Mouse (Mus musculus) midbrain, postnatal 0 days (tissue): ENCODE measurements around the gene Serpina3n. TPM values are rescaled to one million over a fixed set of nuclear protein-coding genes. Genes with fewer than 3 reads are reported as not detected.

Source experiments
- ATAC-seq: fragments of 200-750 bp; cut with Nextera tagmentation; 2 replicates; pipeline ENCODE4 v1.8.0; 2017; ENCODE audit warnings: moderate number of reproducible peaks, mild to moderate bottlenecking, moderate TSS enrichment, moderate library complexity; ENCODE audit not compliant: low FRiP score
- DNase-seq: peaks from one replicate; pipeline ENCODE4 v3.0.0-alpha.2; 2015; ENCODE audit warnings: low spot score
- H3K27ac ChIP-seq: fragments of 300-500 bp; sonication (generic); 2 replicates; pipeline ENCODE4 v1.5.1; 2014; ENCODE audit warnings: low read depth, mild to moderate bottlenecking, low read length, mixed read lengths
- H3K27me3 ChIP-seq: fragments of 300-500 bp; sonication (generic); 2 replicates; pipeline ENCODE4 v1.6.1; 2014; ENCODE audit warnings: low read length, control low read depth, mixed read lengths; ENCODE audit not compliant: insufficient read depth
- H3K36me3 ChIP-seq: fragments of 300-500 bp; sonication (generic); 2 replicates; pipeline ENCODE4 v1.6.1; 2014; ENCODE audit warnings: low read length, control low read depth, mixed read lengths; ENCODE audit not compliant: insufficient read depth
- H3K4me1 ChIP-seq: fragments of 300-500 bp; sonication (generic); 2 replicates; pipeline ENCODE4 v1.6.1; 2014; ENCODE audit warnings: mild to moderate bottlenecking, control low read depth, antibody characterized with exemption, low read length, mixed read lengths; ENCODE audit not compliant: insufficient read depth
- H3K4me2 ChIP-seq: fragments of 300-500 bp; sonication (generic); 2 replicates; pipeline ENCODE4 v1.6.1; 2014; ENCODE audit warnings: low read depth, mild to moderate bottlenecking, low read length, mixed read lengths; ENCODE audit not compliant: poor library complexity, severe bottlenecking
- H3K4me3 ChIP-seq: fragments of 300-500 bp; sonication (generic); 2 replicates; pipeline ENCODE4 v1.5.1; 2014; ENCODE audit warnings: low read depth, mild to moderate bottlenecking, low read length, moderate library complexity
- H3K9ac ChIP-seq: fragments of 300-500 bp; sonication (generic); replicated peaks from 2 replicates; pipeline ENCODE4 v1.6.1; 2014; ENCODE audit warnings: mild to moderate bottlenecking, low read length, moderate library complexity, mixed read lengths; ENCODE audit not compliant: poor library complexity, severe bottlenecking
- H3K9me3 ChIP-seq: fragments of 300-500 bp; sonication (generic); 2 replicates; pipeline ENCODE4 v1.6.1; 2016; ENCODE audit warnings: low read length, control low read depth
- CTCF ChIP-seq: IDR thresholded peaks from 2 replicates; pipeline ENCODE4 v1.5.1; 2016; ENCODE audit warnings: antibody characterized with exemption, mild to moderate bottlenecking
- WGBS: fragments of 180-500 bp; shearing (Covaris S2); extraction: QIAGEN DNeasy Blood & Tissue Kit; methylation state at CpG from one replicate; pipeline ENCODE4 v1.1.7; 2014; 5-methylcytosine and 5-hydroxymethylcytosine counted together
- polyA plus RNA-seq: library from polyadenylated mRNA; unstranded; fragments of >200 nt; fragmentation: Nextera tagmentation; extraction: Ambion mirVana; gene quantifications from 2 replicates; pipeline ENCODE4 v1.2.1, GENCODE M21; 2015
- total RNA-seq: library from RNA; depleted of rRNA; stranded (reverse); fragments of >200 nt; gene quantifications from 2 replicates; pipeline ENCODE4 v1.2.3, GENCODE M21; 2014

The Serpina3n gene
- total and polyA plus RNA-seq, 2 experiments from 2014 or later: 4.7 to 8.9 TPM

GRCm38 (mm10) chr12:104418340-104419135, 12.0 kb downstream of the Serpina3n start:
- ATAC-seq: peak; percentile 86
- no peaks in the 10 kb centered on the region for H3K4me1 ChIP-seq
- peak overlapping the region; percentile 23; the same call in 1 of the 2 replicates for H3K4me3 ChIP-seq
- peak overlapping the region; percentile 55; the same call in 1 of the 2 replicates for H3K27ac ChIP-seq
- peak; percentile 87 for DNase-seq
- H3K4me2 ChIP-seq: peak overlapping the region; percentile 56
- peak; percentile 87 for TF ChIP-seq CTCF
- H3K36me3 ChIP-seq: no peaks in the 10 kb centered on the region
- H3K9ac ChIP-seq: peak overlapping the region; percentile 55; the same call in 1 of the 2 replicates
- no peaks in the 10 kb centered on the region for H3K9me3 ChIP-seq
- WGBS: 15% methylated on average over 17 of the region's 17 CpGs
- H3K27me3 ChIP-seq: no peaks in the 10 kb centered on the region

DNA sequence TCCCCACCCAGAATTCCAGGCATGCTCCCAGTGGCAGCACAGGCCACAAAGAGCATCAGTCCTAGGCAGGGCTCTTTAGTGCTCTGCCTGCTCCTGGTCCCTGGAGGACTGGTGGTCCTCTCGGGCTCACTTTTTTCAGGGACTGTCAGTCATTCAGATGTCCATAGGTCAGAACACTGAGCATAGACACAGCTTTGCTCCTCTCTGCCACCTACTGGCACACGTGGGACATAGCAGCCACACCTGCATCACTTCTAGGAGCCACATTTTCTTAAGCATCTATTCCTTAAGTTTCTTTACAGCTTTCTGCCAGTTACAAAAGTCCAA, 12.6 kb downstream of the Serpina3n start:
- Histone ChIP-seq H3K4me3 (no peak overlapping the region), H3K9me3 (no peaks in the 10 kb centered on the region), H3K4me2 (no peak overlapping the region), H3K27ac (0 out of 2 replicates have a peak overlapping the region, but pooled peaks have one; percentile 55), H3K27me3 (no peaks in the 10 kb centered on the region), H3K36me3 (no peaks in the 10 kb centered on the region), H3K4me1 (no peaks in the 10 kb centered on the region), H3K9ac (no peak overlapping the region)
- 5% methylated on average over 2 of the region's 2 CpGs for WGBS
- peak; percentile 21 for DNase-seq
- peak; percentile 85 for TF ChIP-seq CTCF
- ATAC-seq: peak; percentile 4; the same call in 1 of the 2 replicates

- H3K27me3 ChIP-seq: no peaks in the 10 kb centered on the region
- H3K4me2 ChIP-seq: no peak overlapping the region
- ATAC-seq: no peak
Measured at GRCm38 (mm10) chr12:104422615-104423392, 16.3 kb downstream of the Serpina3n start.

DNA sequence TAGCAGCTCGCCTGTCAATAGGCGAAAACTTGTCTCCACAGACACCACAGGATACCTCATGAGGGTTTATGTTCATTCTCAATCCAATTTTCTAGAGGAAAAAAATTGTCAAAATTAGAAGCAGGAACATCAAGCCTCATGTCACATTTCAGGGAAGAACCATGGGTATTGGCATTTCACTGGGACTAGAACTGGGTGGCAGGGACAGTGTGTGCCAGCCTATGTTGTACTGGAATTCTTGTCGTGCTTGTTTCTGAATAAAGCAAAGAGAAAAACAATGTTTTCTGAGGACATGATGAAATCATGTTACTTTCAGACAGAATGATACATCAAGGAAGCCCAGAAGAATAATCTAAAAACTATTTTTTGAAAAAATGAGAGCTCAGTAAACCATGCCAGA, 19.1 kb downstream of the Serpina3n start:
- TF ChIP-seq CTCF: no peak
- no peak overlapping the region for H3K4me3 ChIP-seq

More at GRCm38 (mm10) chr12:104422615-104423392, 16.3 kb downstream of the Serpina3n start:
- H3K4me1 ChIP-seq: no peaks in the 10 kb centered on the region
- DNase-seq: no peak
- no peaks in the 10 kb centered on the region for H3K9me3 ChIP-seq
- H3K4me3 ChIP-seq: no peak overlapping the region
- 74% methylated on average over 11 of the region's 11 CpGs for WGBS
- no peak for TF ChIP-seq CTCF
- H3K27ac ChIP-seq: no peak overlapping the region
- H3K36me3 ChIP-seq: no peaks in the 10 kb centered on the region
- no peak overlapping the region for H3K9ac ChIP-seq

DNA sequence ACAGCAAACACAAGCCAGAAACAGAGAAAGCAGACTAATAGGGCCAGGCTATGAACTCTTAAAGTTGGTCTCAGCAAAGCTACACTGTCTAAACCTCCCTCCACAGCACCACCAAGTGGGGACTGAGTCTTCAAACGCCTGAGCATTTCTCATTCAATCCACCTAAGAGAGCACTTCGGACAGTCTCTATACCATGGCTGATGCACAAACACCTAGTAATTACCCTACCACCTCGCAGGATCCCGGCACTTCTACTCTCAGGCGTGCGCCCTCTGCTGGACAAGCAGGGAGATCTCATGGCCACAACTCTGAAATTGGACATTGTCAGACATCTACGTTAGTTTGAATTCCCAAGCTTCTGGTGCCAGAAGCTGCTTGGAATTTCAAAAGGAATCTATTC, 20.4 kb downstream of the Serpina3n start:
- Histone ChIP-seq H3K9me3 (no peaks in the 10 kb centered on the region), H3K27me3 (no peaks in the 10 kb centered on the region), H3K9ac (no peak overlapping the region), H3K4me3 (no peak overlapping the region), H3K27ac (no peak overlapping the region), H3K36me3 (no peaks in the 10 kb centered on the region), H3K4me1 (no peaks in the 10 kb centered on the region), H3K4me2 (no peak overlapping the region)
- 3% methylated on average over 7 of the region's 7 CpGs for WGBS
- TF ChIP-seq CTCF: peak; percentile 80
- DNase-seq (peak; percentile 71), ATAC-seq (peak; percentile 64; the same call in 1 of the 2 replicates)

More for the DNA sequence above, 19.1 kb downstream of the Serpina3n start:
- Histone ChIP-seq H3K4me1 (no peaks in the 10 kb centered on the region), H3K36me3 (no peaks in the 10 kb centered on the region), H3K9me3 (no peaks in the 10 kb centered on the region), H3K27me3 (no peaks in the 10 kb centered on the region), H3K9ac (no peak overlapping the region), H3K27ac (no peak overlapping the region), H3K4me2 (no peak overlapping the region)
- no peak for DNase-seq
- WGBS: 83% methylated on average over 3 of the region's 3 CpGs
- no peak for ATAC-seq

DNA sequence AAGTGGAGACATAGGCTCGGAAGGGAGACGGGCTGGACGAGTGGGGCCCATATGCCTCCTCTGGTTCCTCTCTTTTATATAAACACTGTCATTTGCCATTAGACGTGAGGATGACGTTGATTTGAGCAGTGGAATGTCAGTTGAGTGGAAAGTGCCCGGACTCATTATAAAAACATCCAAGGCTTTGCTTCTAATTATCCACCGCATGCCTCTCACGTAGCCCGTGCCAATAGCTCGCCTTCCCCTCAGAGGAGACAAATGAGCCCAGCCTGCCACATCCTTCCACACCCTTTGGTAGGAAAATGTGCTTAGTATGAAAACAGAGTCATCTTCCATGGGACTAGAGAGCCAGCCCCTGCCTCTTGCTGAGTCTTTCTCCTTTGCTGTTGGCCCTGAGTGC, 24.8 kb downstream of the Serpina3n start:
- Histone ChIP-seq H3K4me1 (no peaks in the 10 kb centered on the region), H3K4me3 (no peak overlapping the region), H3K36me3 (no peaks in the 10 kb centered on the region), H3K9me3 (no peaks in the 10 kb centered on the region), H3K9ac (no peak overlapping the region), H3K27me3 (no peaks in the 10 kb centered on the region), H3K4me2 (no peak overlapping the region), H3K27ac (no peak overlapping the region)
- DNase-seq (no peak), ATAC-seq (no peak)
- no peak for TF ChIP-seq CTCF
- WGBS: 52% methylated on average over 10 of the region's 10 CpGs
